Mouse (Mus musculus) G1E (cell line): ENCODE measurements at regions not wholly inside any gene's neighbourhood (a gene's known extent, or its start where the extent isn't known, plus 50 kb on each side); places are given as distances from the start of the nearest gene placed in this dataset.

Experiments
- ATAC-seq: 2 replicates; pipeline ENCODE4 v1.8.0; 2016; ENCODE audit warnings: mild to moderate bottlenecking; ENCODE audit not compliant: insufficient number of reproducible peaks, poor library complexity, low FRiP score, severe bottlenecking; ENCODE audit errors: extremely low read depth
- DNase-seq: peaks from one replicate; pipeline ENCODE4 v3.0.0; 2012; ENCODE audit warnings: low spot score
- H3K27me3 ChIP-seq: 2 replicates; pipeline ENCODE4 v1.6.1; 2012; ENCODE audit warnings: mild to moderate bottlenecking, low read length, inconsistent platforms; ENCODE audit not compliant: insufficient read depth
- H3K36me3 ChIP-seq: replicated peaks from 2 replicates; pipeline ENCODE3; 2012; ENCODE audit warnings: mild to moderate bottlenecking, inconsistent platforms
- H3K4me1 ChIP-seq: 2 replicates; pipeline ENCODE4 v1.6.1; 2012; ENCODE audit warnings: low read depth, low read length, inconsistent platforms, mixed read lengths; ENCODE audit not compliant: insufficient read depth
- H3K4me3 ChIP-seq: 2 replicates; pipeline ENCODE4 v1.5.1; 2012; ENCODE audit warnings: low read depth, mild to moderate bottlenecking, inconsistent platforms, low read length, moderate library complexity, mixed read lengths
- H3K9me3 ChIP-seq: replicated peaks from 2 replicates; pipeline ENCODE4 v1.6.1; 2012; ENCODE audit warnings: inconsistent platforms
- CTCF ChIP-seq: IDR thresholded peaks from 2 replicates; pipeline ENCODE4 v1.5.1; 2012; ENCODE audit warnings: low read depth, low read length, inconsistent platforms, mixed read lengths
- GATA1 ChIP-seq: IDR thresholded peaks from 2 replicates; pipeline ENCODE4 v1.6.1; 2012; ENCODE audit warnings: borderline replicate concordance, low read length, inconsistent platforms, mixed read lengths
- GATA2 ChIP-seq: IDR thresholded peaks from 2 replicates; pipeline ENCODE4 v1.6.1; 2012; ENCODE audit warnings: low read depth, low read length, inconsistent platforms, borderline replicate concordance
- POLR2AphosphoS5 ChIP-seq: IDR thresholded peaks from 2 replicates; pipeline ENCODE4 v1.6.1; 2012; ENCODE audit warnings: low read depth, low read length, inconsistent platforms; ENCODE audit not compliant: insufficient replicate concordance
- TAL1 ChIP-seq: conservative IDR thresholded peaks from 2 replicates; pipeline ENCODE4 v1.6.1; 2012; ENCODE audit warnings: low read depth, low read length, inconsistent platforms, mixed read lengths

GRCm38 (mm10) chr10:42119326-42119725 lies 101.1 kb upstream of the Armc2 start:
- DNase-seq (no peak), ATAC-seq (no peak)
- TF ChIP-seq GATA2 (no peak), GATA1 (no peak), CTCF (no peak), TAL1 (no peak), POLR2AphosphoS5 (no peak)

GRCm38 (mm10) chr10:42118361-42119188 lies 100.3 kb upstream of the Armc2 start:
- ATAC-seq (no peak), DNase-seq (no peak)
- H3K27me3 ChIP-seq, result peaks cover 21% of the 10 kb centered on the region
- H3K4me3 ChIP-seq, result no peak overlapping the region
- H3K9me3 ChIP-seq, result peaks cover 2% of the 10 kb centered on the region; the same call in 1 of the 2 replicates
- H3K36me3 ChIP-seq, result no peaks in the 10 kb centered on the region
- H3K4me1 ChIP-seq, result no peaks in the 10 kb centered on the region
- TF ChIP-seq CTCF, result no peak
- no peak for TF ChIP-seq GATA2
- no peak for TF ChIP-seq GATA1
- no peak for TF ChIP-seq POLR2AphosphoS5
- no peak for TF ChIP-seq TAL1

More at GRCm38 (mm10) chr10:42119326-42119725, 101.1 kb upstream of the Armc2 start:
- H3K4me3 ChIP-seq, result no peak overlapping the region
- H3K27me3 ChIP-seq, result peaks cover 23% of the 10 kb centered on the region
- H3K9me3 ChIP-seq, result no peaks in the 10 kb centered on the region
- H3K36me3 ChIP-seq, result no peaks in the 10 kb centered on the region
- H3K4me1 ChIP-seq, result no peaks in the 10 kb centered on the region

DNA sequence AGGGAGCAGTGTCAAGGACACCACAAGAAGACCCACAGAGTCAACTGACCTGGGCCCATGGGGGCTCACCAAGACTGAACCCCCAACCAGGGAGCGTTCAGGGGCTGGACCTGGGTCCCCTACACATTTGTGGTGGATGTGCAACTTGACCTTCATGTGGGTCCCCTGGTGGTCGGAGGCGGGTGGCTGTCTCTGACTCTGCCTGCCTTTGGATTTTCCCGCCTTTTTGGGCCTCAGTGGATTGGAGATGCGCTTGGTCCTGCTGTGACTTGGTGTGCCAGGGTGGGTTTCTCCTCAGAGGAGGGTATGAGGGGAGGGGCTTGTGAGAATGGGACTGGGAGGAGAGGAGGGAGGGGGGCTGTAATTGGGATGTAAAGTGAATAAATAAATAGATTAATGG lies 99.3 kb upstream of the Armc2 start:
- DNase-seq, result no peak
- TF ChIP-seq CTCF (no peak), POLR2AphosphoS5 (no peak), TAL1 (no peak), GATA2 (no peak), GATA1 (no peak)
- no peak for ATAC-seq
- peaks cover 20% of the 10 kb centered on the region for H3K27me3 ChIP-seq
- H3K4me1 ChIP-seq, result no peaks in the 10 kb centered on the region
- H3K36me3 ChIP-seq, result no peaks in the 10 kb centered on the region
- no peak overlapping the region for H3K4me3 ChIP-seq
- peaks cover 2% of the 10 kb centered on the region; the same call in 1 of the 2 replicates for H3K9me3 ChIP-seq

GRCm38 (mm10) chr10:42115920-42116298 lies 97.7 kb upstream of the Armc2 start:
- H3K4me3 ChIP-seq, result no peak overlapping the region
- H3K4me1 ChIP-seq, result no peaks in the 10 kb centered on the region
- no peaks in the 10 kb centered on the region for H3K36me3 ChIP-seq
- peaks cover 23% of the 10 kb centered on the region; the same call in 1 of the 2 replicates for H3K27me3 ChIP-seq
- TF ChIP-seq GATA2 (no peak), TAL1 (no peak), POLR2AphosphoS5 (no peak), CTCF (no peak), GATA1 (no peak)
- peaks cover 2% of the 10 kb centered on the region; the same call in 1 of the 2 replicates for H3K9me3 ChIP-seq
- ATAC-seq, result no peak
- no peak for DNase-seq

GRCm38 (mm10) chr10:42115224-42115919 lies 97.1 kb upstream of the Armc2 start:
- Histone ChIP-seq H3K36me3 (no peaks in the 10 kb centered on the region), H3K4me3 (no peak overlapping the region), H3K27me3 (peaks cover 20% of the 10 kb centered on the region), H3K4me1 (no peaks in the 10 kb centered on the region), H3K9me3 (peaks cover 2% of the 10 kb centered on the region; the same call in 1 of the 2 replicates)
- DNase-seq, result no peak
- ATAC-seq, result no peak
- TF ChIP-seq GATA2, result no peak
- no peak for TF ChIP-seq TAL1
- TF ChIP-seq GATA1, result no peak
- TF ChIP-seq POLR2AphosphoS5, result no peak
- TF ChIP-seq CTCF, result no peak

DNA sequence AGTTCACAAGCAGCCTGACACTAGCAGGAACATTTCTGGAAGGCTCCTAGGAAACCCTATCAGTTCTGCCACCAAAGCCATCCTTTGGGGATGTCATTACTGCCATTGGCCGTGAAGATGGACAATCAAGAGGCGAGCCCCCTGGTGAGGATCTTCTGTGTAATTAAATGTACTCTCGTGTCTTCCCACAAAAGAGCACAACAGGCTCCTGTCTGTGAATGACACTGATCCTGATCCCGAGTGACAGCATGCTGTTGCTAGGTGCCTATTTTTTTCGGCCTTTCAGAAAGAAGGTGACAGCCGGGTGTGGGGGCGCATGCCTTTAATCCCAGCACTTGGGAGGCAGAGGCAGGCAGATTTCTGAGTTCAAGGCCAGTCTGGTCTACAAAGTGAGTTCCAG lies 92.5 kb upstream of the Armc2 start:
- Histone ChIP-seq H3K4me1 (no peaks in the 10 kb centered on the region), H3K36me3 (no peaks in the 10 kb centered on the region), H3K9me3 (peaks cover 2% of the 10 kb centered on the region; the same call in 1 of the 2 replicates), H3K27me3 (peaks cover 12% of the 10 kb centered on the region), H3K4me3 (no peak overlapping the region)
- no peak for DNase-seq
- ATAC-seq, result no peak
- TF ChIP-seq POLR2AphosphoS5 (no peak), GATA2 (no peak), TAL1 (no peak)
